Mouse (Mus musculus) kidney, embryonic 15.5 days (tissue): ENCODE results near the gene Fcf1. TPM values are rescaled to one million over a fixed set of nuclear protein-coding genes. Genes with fewer than 3 reads are reported as not detected.
A peak's percentile ranks its signal among the peaks of the same experiment; 100 is the strongest.

Source experiments
- ATAC-seq: fragments of 200-750 bp; cut with Nextera tagmentation; replicated peaks from 2 replicates; pipeline ENCODE4 v1.8.0; 2017; ENCODE audit warnings: moderate TSS enrichment; ENCODE audit not compliant: low FRiP score
- H3K27ac ChIP-seq: fragments of 300-500 bp; sonication (generic); 2 replicates; pipeline ENCODE4 v1.5.1; 2015; ENCODE audit warnings: mild to moderate bottlenecking, inconsistent platforms
- H3K27me3 ChIP-seq: fragments of 300-500 bp; sonication (generic); 2 replicates; pipeline ENCODE4 v1.6.1; 2015; ENCODE audit warnings: inconsistent platforms
- H3K36me3 ChIP-seq: fragments of 300-500 bp; sonication (generic); 2 replicates; pipeline ENCODE4 v1.6.1; 2015; ENCODE audit warnings: inconsistent platforms
- H3K4me1 ChIP-seq: fragments of 300-500 bp; sonication (generic); 2 replicates; pipeline ENCODE4 v1.6.1; 2015; ENCODE audit warnings: inconsistent platforms
- H3K4me2 ChIP-seq: fragments of 300-500 bp; sonication (generic); 2 replicates; pipeline ENCODE4 v1.6.1; 2015; ENCODE audit warnings: moderate library complexity, mild to moderate bottlenecking, inconsistent platforms
- H3K4me3 ChIP-seq: fragments of 300-500 bp; sonication (generic); replicated peaks from 2 replicates; pipeline ENCODE4 v1.5.1; 2015; ENCODE audit warnings: mild to moderate bottlenecking, inconsistent platforms
- H3K9ac ChIP-seq: fragments of 300-500 bp; sonication (generic); 2 replicates; pipeline ENCODE4 v1.6.1; 2015; ENCODE audit warnings: mild to moderate bottlenecking, inconsistent platforms
- H3K9me3 ChIP-seq: fragments of 300-500 bp; sonication (generic); replicated peaks from 2 replicates; pipeline ENCODE4 v1.6.1; 2016; ENCODE audit warnings: inconsistent platforms
- WGBS: fragments of 180-500 bp; shearing (Covaris S2); methylation state at CpG from one replicate; pipeline ENCODE4 v1.1.7; 2015; ENCODE audit warnings: mixed read lengths; 5-methylcytosine and 5-hydroxymethylcytosine counted together
- polyA plus RNA-seq: library from polyadenylated mRNA; unstranded; fragments of >200 nt; fragmentation: Nextera tagmentation; extraction: Ambion mirVana; gene quantifications from 2 replicates; pipeline ENCODE4 v1.2.1, GENCODE M21; 2015

Gene Fcf1
- polyA plus RNA-seq, 1 experiment from 2014 or later = 137 TPM

- no peaks in the 10 kb centered on the region for H3K9me3 ChIP-seq
- H3K36me3 ChIP-seq = peaks cover 80% of the 10 kb centered on the region
- WGBS = 89% methylated on average over 9 of the region's 9 CpGs
- ATAC-seq = no peak
- H3K27ac ChIP-seq = no peak overlapping the region
- H3K4me1 ChIP-seq = no peaks in the 10 kb centered on the region
- no peaks in the 10 kb centered on the region for H3K27me3 ChIP-seq
- no peak overlapping the region for H3K4me2 ChIP-seq
- no peak overlapping the region for H3K9ac ChIP-seq
- no peak overlapping the region for H3K4me3 ChIP-seq
These were observed 25.7 kb upstream of the Fcf1 start for GRCm38 (mm10) chr12:84944813-84945553.

GRCm38 (mm10) chr12:84947894-84948583 lies 22.7 kb upstream of the Fcf1 start:
- no peaks in the 10 kb centered on the region for H3K27me3 ChIP-seq
- ATAC-seq = no peak
- no peak overlapping the region for H3K27ac ChIP-seq
- H3K36me3 ChIP-seq = peaks cover 59% of the 10 kb centered on the region
- H3K9ac ChIP-seq = no peak overlapping the region
- no peak overlapping the region for H3K4me3 ChIP-seq
- H3K4me2 ChIP-seq = no peak overlapping the region
- no peaks in the 10 kb centered on the region for H3K9me3 ChIP-seq
- H3K4me1 ChIP-seq = no peaks in the 10 kb centered on the region
- 79% methylated on average over 2 of the region's 2 CpGs for WGBS

GRCm38 (mm10) chr12:84948584-84949285 lies 22.0 kb upstream of the Fcf1 start:
- ATAC-seq = no peak
- no peaks in the 10 kb centered on the region for H3K27me3 ChIP-seq
- no peaks in the 10 kb centered on the region for H3K9me3 ChIP-seq
- no peaks in the 10 kb centered on the region for H3K4me1 ChIP-seq
- no peak overlapping the region for H3K9ac ChIP-seq
- H3K4me2 ChIP-seq = no peak overlapping the region
- H3K4me3 ChIP-seq = no peak overlapping the region
- H3K36me3 ChIP-seq = peaks cover 55% of the 10 kb centered on the region
- WGBS = 94% methylated on average over 6 of the region's 6 CpGs
- no peak overlapping the region for H3K27ac ChIP-seq

GRCm38 (mm10) chr12:84950763-84951162 lies 19.9 kb upstream of the Fcf1 start:
- Histone ChIP-seq H3K4me1 (no peaks in the 10 kb centered on the region), H3K9ac (no peak overlapping the region), H3K9me3 (no peaks in the 10 kb centered on the region), H3K4me2 (no peak overlapping the region), H3K27me3 (no peaks in the 10 kb centered on the region), H3K4me3 (no peak overlapping the region), H3K27ac (no peak overlapping the region), H3K36me3 (peaks cover 42% of the 10 kb centered on the region)
- no peak for ATAC-seq
- 86% methylated on average over 6 of the region's 6 CpGs for WGBS

GRCm38 (mm10) chr12:84951531-84951930 lies 19.2 kb upstream of the Fcf1 start:
- no peak overlapping the region for H3K4me2 ChIP-seq
- 72% methylated on average over 8 of the region's 8 CpGs for WGBS
- H3K36me3 ChIP-seq = peaks cover 43% of the 10 kb centered on the region
- H3K27ac ChIP-seq = no peak overlapping the region
- H3K4me3 ChIP-seq = no peak overlapping the region
- H3K9me3 ChIP-seq = no peaks in the 10 kb centered on the region
- no peaks in the 10 kb centered on the region for H3K4me1 ChIP-seq
- no peak for ATAC-seq
- H3K27me3 ChIP-seq = no peaks in the 10 kb centered on the region
- no peak overlapping the region for H3K9ac ChIP-seq

- Histone ChIP-seq H3K4me1 (no peaks in the 10 kb centered on the region), H3K4me2 (no peak overlapping the region), H3K9ac (no peak overlapping the region), H3K9me3 (no peaks in the 10 kb centered on the region), H3K27ac (no peak overlapping the region), H3K27me3 (no peaks in the 10 kb centered on the region), H3K4me3 (no peak overlapping the region), H3K36me3 (peaks cover 37% of the 10 kb centered on the region)
- WGBS = 76% methylated on average over 1 of the region's 1 CpGs
- no peak for ATAC-seq
These were observed 18.3 kb upstream of the Fcf1 start for GRCm38 (mm10) chr12:84952351-84952750.

- Histone ChIP-seq H3K9ac (no peak overlapping the region), H3K27me3 (no peaks in the 10 kb centered on the region), H3K9me3 (no peaks in the 10 kb centered on the region), H3K27ac (no peak overlapping the region), H3K4me1 (0 out of 2 replicates have a peak, but pooled peaks cover 4% of the 10 kb centered on the region), H3K4me2 (no peak overlapping the region), H3K4me3 (no peak overlapping the region), H3K36me3 (peaks cover 17% of the 10 kb centered on the region)
- WGBS = 95% methylated on average over 3 of the region's 3 CpGs
- no peak for ATAC-seq
These were observed 14.4 kb upstream of the Fcf1 start for GRCm38 (mm10) chr12:84956317-84956716.

- no peak overlapping the region for H3K9ac ChIP-seq
- H3K9me3 ChIP-seq = no peaks in the 10 kb centered on the region
- H3K36me3 ChIP-seq = peaks cover 22% of the 10 kb centered on the region
- no peaks in the 10 kb centered on the region for H3K27me3 ChIP-seq
- 73% methylated on average over 1 of the region's 1 CpGs for WGBS
- H3K4me1 ChIP-seq = 0 out of 2 replicates have a peak, but pooled peaks cover 4% of the 10 kb centered on the region
- no peak overlapping the region for H3K4me3 ChIP-seq
- no peak overlapping the region for H3K4me2 ChIP-seq
- no peak overlapping the region for H3K27ac ChIP-seq
- ATAC-seq = no peak
These were observed 11.8 kb upstream of the Fcf1 start for GRCm38 (mm10) chr12:84958794-84959356.

- Histone ChIP-seq H3K27ac (no peak overlapping the region), H3K4me1 (0 out of 2 replicates have a peak, but pooled peaks cover 4% of the 10 kb centered on the region), H3K27me3 (no peaks in the 10 kb centered on the region), H3K4me3 (no peak overlapping the region), H3K36me3 (peaks cover 15% of the 10 kb centered on the region), H3K4me2 (no peak overlapping the region), H3K9me3 (no peaks in the 10 kb centered on the region), H3K9ac (no peak overlapping the region)
- peak; percentile 67; the same call in 1 of the 2 replicates for ATAC-seq
- WGBS = 86% methylated on average over 7 of the region's 7 CpGs
These were observed 8.1 kb upstream of the Fcf1 start for GRCm38 (mm10) chr12:84962606-84963005.

GRCm38 (mm10) chr12:84968831-84969655 lies 1.7 kb upstream of the Fcf1 start:
- H3K27ac ChIP-seq = no peak overlapping the region
- peak overlapping the region; percentile 82; the same call in 1 of the 2 replicates for H3K9ac ChIP-seq
- H3K4me3 ChIP-seq = peak overlapping the region; percentile 97
- 77% methylated on average over 16 of the region's 16 CpGs for WGBS
- peaks cover 16% of the 10 kb centered on the region for H3K4me1 ChIP-seq
- no peaks in the 10 kb centered on the region for H3K27me3 ChIP-seq
- peak overlapping the region; percentile 91 for H3K4me2 ChIP-seq
- no peak for ATAC-seq
- H3K36me3 ChIP-seq = peaks cover 15% of the 10 kb centered on the region
- no peaks in the 10 kb centered on the region for H3K9me3 ChIP-seq

GRCm38 (mm10) chr12:84969656-84970427 lies 855 bp upstream of the Fcf1 start:
- no peak for ATAC-seq
- WGBS = 24% methylated on average over 15 of the region's 15 CpGs
- Histone ChIP-seq H3K9ac (peak overlapping the region; percentile 82), H3K27ac (no peak overlapping the region), H3K27me3 (no peaks in the 10 kb centered on the region), H3K36me3 (peaks cover 22% of the 10 kb centered on the region), H3K4me2 (peak overlapping the region; percentile 91), H3K4me3 (peak overlapping the region; percentile 97), H3K9me3 (no peaks in the 10 kb centered on the region), H3K4me1 (peaks cover 16% of the 10 kb centered on the region)
